Mouse (Mus musculus) heart, embryonic 14.5 days (tissue): ENCODE measurements around the gene Abca7. TPM values are rescaled to one million over a fixed set of nuclear protein-coding genes. Genes with fewer than 3 reads are reported as not detected.

Source experiments
- ATAC-seq: fragments of 200-750 bp; cut with Nextera tagmentation; 2 replicates; pipeline ENCODE4 v1.8.0; 2017; ENCODE audit warnings: low read depth, moderate TSS enrichment; ENCODE audit not compliant: insufficient number of reproducible peaks, insufficient read depth, low FRiP score
- H3K27ac ChIP-seq, 2 experiments: fragments of 200-500 bp in 1 of 2; fragments of 300-500 bp in 1 of 2; sonication (generic) in 1 of 2; replicated peaks in 1 of 2; 2 replicates each; pipeline ENCODE4 v1.5.1; 2012 to 2014; ENCODE audit warnings: low read depth in 2 of 2, low read length in 2 of 2, control low read depth in 1 of 2, mild to moderate bottlenecking in 1 of 2, mixed read lengths in 1 of 2; ENCODE audit not compliant: control insufficient read depth in 1 of 2, insufficient read depth in 1 of 2
- H3K27me3 ChIP-seq: fragments of 300-500 bp; sonication (generic); 2 replicates; pipeline ENCODE4 v1.6.1; 2014; ENCODE audit warnings: mild to moderate bottlenecking, low read length, control low read depth; ENCODE audit not compliant: control insufficient read depth, insufficient read depth
- H3K36me3 ChIP-seq: fragments of 300-500 bp; sonication (generic); 2 replicates; pipeline ENCODE4 v1.6.1; 2014; ENCODE audit warnings: mild to moderate bottlenecking, control low read depth, low read length, mixed read lengths; ENCODE audit not compliant: control insufficient read depth, insufficient read depth
- H3K4me1 ChIP-seq, 2 experiments: fragments of 200-500 bp in 1 of 2; fragments of 300-500 bp in 1 of 2; sonication (generic) in 1 of 2; 2 replicates each; pipeline ENCODE4 v1.6.1; 2012 to 2014; ENCODE audit warnings: low read length in 2 of 2, control low read depth in 1 of 2, mixed read lengths in 1 of 2; ENCODE audit not compliant: control insufficient read depth in 2 of 2, insufficient read depth in 2 of 2
- H3K4me2 ChIP-seq: fragments of 300-500 bp; sonication (generic); 2 replicates; pipeline ENCODE4 v1.6.1; 2014; ENCODE audit warnings: mild to moderate bottlenecking, low read length
- H3K4me3 ChIP-seq, 2 experiments: fragments of 200-500 bp in 1 of 2; fragments of 300-500 bp in 1 of 2; sonication (generic) in 1 of 2; 2 replicates each; pipeline ENCODE4 v1.5.1; 2012 to 2014; ENCODE audit warnings: low read length in 2 of 2, mild to moderate bottlenecking in 2 of 2, control low read depth in 1 of 2, low read depth in 1 of 2, moderate library complexity in 1 of 2; ENCODE audit not compliant: control insufficient read depth in 1 of 2, insufficient read depth in 1 of 2
- H3K9ac ChIP-seq: fragments of 300-500 bp; sonication (generic); 2 replicates; pipeline ENCODE4 v1.6.1; 2014; ENCODE audit warnings: mild to moderate bottlenecking, low read length
- H3K9me3 ChIP-seq: fragments of 300-500 bp; sonication (generic); 2 replicates; pipeline ENCODE4 v1.6.1; 2016; ENCODE audit warnings: low read length, control low read depth; ENCODE audit not compliant: control insufficient read depth
- WGBS: fragments of 180-500 bp; shearing (Covaris S2); extraction: QIAGEN DNeasy Blood & Tissue Kit; methylation state at CpG from one replicate; pipeline ENCODE4 v1.1.7; 2014; 5-methylcytosine and 5-hydroxymethylcytosine counted together
- polyA plus RNA-seq: library from polyadenylated mRNA; unstranded; fragments of >200 nt; fragmentation: Nextera tagmentation; extraction: Ambion mirVana; gene quantifications from 2 replicates; pipeline ENCODE4 v1.2.1, GENCODE M21; 2014

The Abca7 gene
- polyA plus RNA-seq, 1 experiment from 2014 or later: 1.7 TPM

DNA sequence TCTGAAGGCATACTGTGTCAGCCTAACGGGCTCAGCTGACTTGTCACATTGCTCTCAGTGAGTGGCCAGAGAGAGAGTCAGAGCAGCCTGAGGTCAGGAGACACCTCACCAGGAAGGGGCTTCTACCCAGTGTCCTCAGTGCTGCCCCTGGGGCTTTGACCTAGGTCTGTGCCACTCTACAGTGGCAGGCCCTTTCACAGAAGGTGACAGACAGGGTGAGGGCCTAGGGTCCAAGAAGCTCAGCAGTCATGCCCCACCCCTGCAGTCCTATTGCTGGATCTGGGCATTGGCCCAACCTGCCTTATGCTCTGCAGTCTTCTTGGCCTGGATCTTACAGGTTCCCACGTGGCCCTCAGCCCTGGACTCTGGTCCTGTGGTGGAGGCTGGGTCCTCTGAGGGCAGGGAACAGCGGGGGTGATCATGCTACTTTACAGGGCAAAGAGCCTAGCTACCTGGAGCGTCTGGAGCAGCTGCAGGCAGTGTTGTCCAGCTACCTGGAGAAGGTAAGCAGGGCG, 29.4 kb upstream of the Abca7 start:
- no peaks in the 10 kb centered on the region for H3K9me3 ChIP-seq
- WGBS: 94% methylated on average over 5 of the region's 5 CpGs
- peaks cover 2 to 9% of the 10 kb centered on the region in 2 experiments; a peak in 2 of 4 replicates for H3K4me1 ChIP-seq
- H3K36me3 ChIP-seq: peaks cover 64% of the 10 kb centered on the region
- no peak overlapping the region for H3K4me2 ChIP-seq
- no peak overlapping the region for H3K27ac ChIP-seq
- peaks cover 12% of the 10 kb centered on the region for H3K27me3 ChIP-seq
- no peak; the same call in 1 of the 2 replicates for ATAC-seq
- no peak overlapping the region for H3K9ac ChIP-seq
- no peak overlapping the region for H3K4me3 ChIP-seq

DNA sequence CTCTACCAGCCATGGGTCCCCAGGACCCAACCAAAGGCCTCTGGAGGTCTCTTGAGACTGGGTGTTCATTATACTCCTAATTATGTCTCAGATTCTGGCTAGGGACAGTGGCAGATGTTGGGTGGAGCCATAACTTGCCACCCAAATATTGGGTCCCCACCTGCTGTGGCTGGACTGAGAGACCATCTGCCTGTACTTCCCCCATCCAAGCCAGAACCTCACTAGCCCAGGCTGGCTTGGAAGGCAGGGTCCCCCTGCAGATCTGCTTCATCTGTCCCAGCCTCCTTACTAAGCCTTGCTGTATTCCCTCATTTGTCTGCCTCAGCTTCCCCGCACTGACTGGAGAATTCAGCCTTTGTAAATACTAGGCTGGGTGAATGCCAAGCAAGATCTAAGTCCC, 28.1 kb upstream of the Abca7 start:
- ATAC-seq: no peak
- 79% methylated on average over 1 of the region's 1 CpGs for WGBS
- no peak overlapping the region for H3K4me3 ChIP-seq
- no peaks in the 10 kb centered on the region for H3K9me3 ChIP-seq
- peaks cover 51% of the 10 kb centered on the region for H3K36me3 ChIP-seq
- H3K27ac ChIP-seq: no peak overlapping the region
- no peak overlapping the region for H3K9ac ChIP-seq
- H3K27me3 ChIP-seq: peaks cover 20% of the 10 kb centered on the region
- H3K4me2 ChIP-seq: no peak overlapping the region
- H3K4me1 ChIP-seq: peaks cover 2 to 12% of the 10 kb centered on the region in 2 experiments; a peak in 3 of 4 replicates

DNA sequence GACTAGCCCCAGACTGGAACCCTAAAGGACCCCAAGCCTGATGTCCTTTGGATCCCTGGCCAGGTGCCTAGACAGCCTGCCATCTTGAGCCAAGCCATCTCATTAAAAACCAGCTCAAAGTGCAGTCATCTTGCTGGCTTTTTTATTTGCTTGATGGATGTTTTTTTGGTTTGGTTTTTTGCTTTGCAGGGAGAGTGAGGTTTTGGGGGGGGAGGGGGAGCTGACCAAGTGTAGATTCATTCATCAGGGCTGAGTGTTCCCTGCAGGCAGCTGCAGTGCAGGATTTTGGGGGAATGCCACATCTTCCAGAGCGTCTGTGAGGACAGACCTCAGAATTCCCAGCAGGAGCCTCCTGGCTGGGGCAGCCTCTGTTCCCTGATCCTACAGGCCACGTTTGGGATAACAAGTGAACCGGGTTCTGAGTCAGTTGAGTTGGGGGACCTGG, 27.1 kb upstream of the Abca7 start:
- ATAC-seq: no peak
- Histone ChIP-seq H3K36me3 (peaks cover 42% of the 10 kb centered on the region), H3K4me2 (no peak overlapping the region), H3K27me3 (peaks cover 20% of the 10 kb centered on the region), H3K9ac (no peak overlapping the region), H3K9me3 (no peaks in the 10 kb centered on the region), H3K4me3 (no peak overlapping the region), H3K27ac (no peak overlapping the region), H3K4me1 (peaks cover 2 to 12% of the 10 kb centered on the region in 2 experiments; a peak in 3 of 4 replicates)
- WGBS: 21% methylated on average over 3 of the region's 3 CpGs

DNA sequence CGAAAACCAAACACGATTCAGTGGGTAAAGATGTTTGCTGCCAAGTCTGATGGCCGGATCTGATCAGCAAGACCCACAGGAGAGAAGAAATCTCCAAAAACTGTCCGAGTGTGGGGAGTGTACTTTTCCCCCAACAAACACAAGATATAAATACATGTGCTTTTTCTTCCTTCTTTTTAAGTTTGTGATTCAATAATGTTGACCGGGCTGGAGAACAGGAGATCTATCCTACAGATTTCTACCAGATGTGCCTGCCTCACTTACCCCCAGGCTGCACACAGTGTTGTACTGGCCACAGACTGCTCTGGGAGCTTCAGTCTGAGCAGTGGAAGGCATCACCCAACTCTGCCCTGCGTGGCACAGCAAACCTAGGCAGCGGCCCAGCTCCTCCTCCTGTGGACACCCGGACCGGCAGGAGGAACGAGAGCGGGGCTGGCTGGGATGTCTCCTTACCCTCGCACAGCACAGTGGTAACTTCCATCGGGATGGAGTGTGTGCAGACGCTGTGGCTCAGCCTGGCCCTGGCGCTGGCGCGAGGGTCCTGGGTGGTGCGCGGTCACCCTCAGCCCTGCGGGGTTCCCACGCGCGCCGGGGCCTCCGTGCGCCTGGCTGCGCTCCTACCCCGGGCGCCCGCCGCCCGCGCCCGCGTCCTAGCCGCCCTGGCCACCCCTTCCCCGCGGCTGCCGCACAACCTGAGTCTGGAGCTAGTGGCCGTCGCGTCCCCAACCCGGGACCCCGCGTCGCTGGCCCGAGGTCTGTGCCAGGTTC, 25.7 kb upstream of the Abca7 start, which contains the start of gene Grin3b:
Gene Grin3b, plus strand, starts transcription at position 301 of the 768 bp plus-strand sequence.
- Histone ChIP-seq H3K9me3 (no peaks in the 10 kb centered on the region), H3K36me3 (peaks cover 34% of the 10 kb centered on the region), H3K4me3 (peak within 1 kb of the TSS; percentile 40 to 46), H3K27ac (no peak within 1 kb of the TSS), H3K9ac (peak within 1 kb of the TSS; percentile 59), H3K27me3 (peaks cover 20% of the 10 kb centered on the region), H3K4me2 (peak within 1 kb of the TSS; percentile 82), H3K4me1 (peaks cover 2 to 12% of the 10 kb centered on the region in 2 experiments; a peak in 3 of 4 replicates)
- no peak for ATAC-seq
- 8% methylated on average over 47 of the region's 47 CpGs for WGBS

DNA sequence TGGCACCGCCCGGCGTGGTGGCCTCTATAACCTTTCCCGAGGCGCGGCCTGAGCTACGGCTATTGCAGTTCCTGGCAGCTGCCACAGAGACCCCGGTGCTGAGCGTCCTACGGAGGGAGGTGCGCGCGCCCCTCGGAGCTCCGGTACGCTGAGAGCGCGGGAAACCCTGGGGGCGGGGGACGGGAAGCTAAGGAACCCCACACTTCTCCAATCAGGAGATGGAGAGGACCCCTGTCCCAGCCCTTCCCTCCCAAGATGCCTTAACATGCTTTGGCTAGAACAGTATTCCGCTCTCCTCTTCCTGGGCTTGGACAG, 25.2 kb upstream of the Abca7 start:
- H3K27me3 ChIP-seq: peaks cover 20% of the 10 kb centered on the region

DNA sequence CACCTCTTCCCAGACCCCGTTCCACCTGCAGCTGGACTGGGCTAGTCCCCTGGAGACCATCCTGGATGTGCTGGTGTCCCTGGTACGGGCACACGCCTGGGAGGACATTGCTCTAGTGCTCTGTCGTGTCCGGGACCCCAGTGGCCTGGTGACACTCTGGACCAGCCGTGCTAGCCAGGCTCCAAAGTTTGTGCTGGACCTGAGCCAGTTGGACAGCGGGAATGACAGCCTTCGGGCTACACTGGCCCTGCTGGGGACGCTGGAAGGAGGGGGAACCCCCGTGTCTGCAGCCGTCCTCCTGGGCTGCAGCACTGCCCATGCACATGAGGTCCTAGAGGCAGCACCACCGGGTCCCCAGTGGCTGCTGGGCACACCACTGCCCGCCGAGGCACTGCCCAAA, 23.5 kb upstream of the Abca7 start:
- Histone ChIP-seq H3K4me2 (no peak overlapping the region), H3K27me3 (peaks cover 20% of the 10 kb centered on the region), H3K27ac (no peak overlapping the region), H3K4me3 (no peak overlapping the region), H3K9ac (no peak overlapping the region; the same call in 1 of the 2 replicates), H3K4me1 (peaks cover 2 to 12% of the 10 kb centered on the region in 2 experiments; a peak in 3 of 4 replicates), H3K36me3 (peaks cover 34% of the 10 kb centered on the region), H3K9me3 (no peaks in the 10 kb centered on the region)
- ATAC-seq: no peak
- 44% methylated on average over 14 of the region's 14 CpGs for WGBS

More for the DNA sequence above, 25.2 kb upstream of the Abca7 start:
- no peak for ATAC-seq
- Histone ChIP-seq H3K9me3 (no peaks in the 10 kb centered on the region), H3K4me2 (peak overlapping the region; percentile 82), H3K27ac (no peak overlapping the region), H3K36me3 (peaks cover 34% of the 10 kb centered on the region), H3K4me3 (peak overlapping the region; percentile 40 to 46), H3K9ac (peak overlapping the region; percentile 59), H3K4me1 (peaks cover 2 to 12% of the 10 kb centered on the region in 2 experiments; a peak in 3 of 4 replicates)
- WGBS: 3% methylated on average over 21 of the region's 21 CpGs

DNA sequence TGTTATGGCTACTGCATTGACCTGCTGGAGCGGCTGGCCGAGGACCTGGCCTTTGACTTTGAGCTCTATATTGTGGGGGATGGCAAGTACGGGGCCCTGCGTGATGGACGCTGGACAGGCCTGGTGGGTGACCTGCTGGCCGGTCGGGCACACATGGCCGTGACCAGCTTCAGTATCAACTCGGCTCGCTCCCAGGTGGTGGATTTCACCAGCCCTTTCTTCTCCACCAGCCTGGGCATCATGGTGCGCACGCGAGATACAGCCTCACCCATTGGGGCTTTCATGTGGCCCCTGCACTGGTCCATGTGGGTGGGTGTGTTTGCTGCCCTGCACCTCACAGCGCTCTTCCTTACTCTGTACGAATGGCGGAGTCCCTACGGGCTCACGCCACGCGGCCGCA, 22.2 kb upstream of the Abca7 start:
- WGBS: 90% methylated on average over 21 of the region's 21 CpGs
- 0 out of 2 replicates have a peak, but pooled peaks have one; percentile 3 for ATAC-seq
- peaks cover 20% of the 10 kb centered on the region for H3K27me3 ChIP-seq

More for the DNA sequence above, 22.2 kb upstream of the Abca7 start:
- no peak overlapping the region for H3K4me2 ChIP-seq
- no peak overlapping the region for H3K27ac ChIP-seq
- peaks cover 2 to 12% of the 10 kb centered on the region in 2 experiments; a peak in 3 of 4 replicates for H3K4me1 ChIP-seq
- no peak overlapping the region for H3K4me3 ChIP-seq
- no peaks in the 10 kb centered on the region for H3K9me3 ChIP-seq
- no peak overlapping the region for H3K9ac ChIP-seq
- peaks cover 42% of the 10 kb centered on the region for H3K36me3 ChIP-seq
